ENCODE assay signal across 19 mouse cellular contexts in genomic region chr7:36958255-36958654, GRCm38 (mm10).
A peak's percentile ranks its signal among the peaks of the same experiment; 100 is the strongest.
DNase-seq lines count a peak whose midpoint lies in the region; ATAC-seq and TF ChIP-seq lines count a peak whose summit lies in the region.
"Had no signal": no experiment of that assay in that cellular context is flagged by ENCODE, and none has a peak within 500 bp of the region (broad histone marks: within the 10 kb centered on the region; RNA-seq: fewer than 3 reads in every experiment).

No protein-coding gene starts in this region.

- TF ChIP-seq POLR2A in heart, adult 2 months (IDR thresholded peaks at IDR 0.05; ENCODE audit: insufficient read depth, low read depth, low read length): no peak

- H3K9ac ChIP-seq in heart, adult 2 months (ENCODE audit: low read depth, low read length): no peak overlapping the region
- no peak overlapping the region for H3K9ac ChIP-seq in heart, embryonic 14.5 days (ENCODE audit: low read length)
- H3K9ac ChIP-seq in forebrain, embryonic 12.5 days: no peak overlapping the region
- H3K9ac ChIP-seq: liver, postnatal 0 days; midbrain, embryonic 13.5 days; neural tube, embryonic 13.5 days had no signal

- peak overlapping the region; percentile 31 for H3K4me2 ChIP-seq in heart, embryonic 14.5 days (ENCODE audit: low read length)
- H3K4me2 ChIP-seq in forebrain, embryonic 12.5 days: no peak overlapping the region
- H3K4me2 ChIP-seq: midbrain, embryonic 13.5 days; neural tube, embryonic 13.5 days had no signal

- no peaks in the 10 kb centered on the region for H3K79me2 ChIP-seq in heart, adult 2 months (replicated peaks; ENCODE audit: control insufficient read depth, insufficient read depth, low read length)

- peak overlapping the region; percentile 52; the same call in 1 of the 2 replicates for H3K27ac ChIP-seq in heart, adult 2 months
- H3K27ac ChIP-seq in heart, embryonic 14.5 days (replicated peaks in 1 of 2; ENCODE audit: control insufficient read depth in 1 of 2, insufficient read depth in 1 of 2, low read depth in 2 of 2, low read length in 2 of 2): peak overlapping the region; percentile 81 to 84
- H3K27ac ChIP-seq in forebrain, embryonic 12.5 days: no peak overlapping the region
- H3K27ac ChIP-seq: embryonic facial prominence, embryonic 10.5 days; layer of hippocampus, adult 2 months; midbrain, embryonic 13.5 days; neural tube, embryonic 13.5 days had no signal

- H3K4me1 ChIP-seq in heart, adult 2 months (ENCODE audit: control insufficient read depth, insufficient read depth, low read length): no peaks in the 10 kb centered on the region
- H3K4me1 ChIP-seq in heart, embryonic 14.5 days (ENCODE audit: control insufficient read depth in 2 of 2, insufficient read depth in 2 of 2, low read length in 2 of 2): peaks cover 9 to 14% of the 10 kb centered on the region in 2 experiments
- H3K4me1 ChIP-seq in forebrain, embryonic 12.5 days: no peaks in the 10 kb centered on the region; the same call in 1 of the 2 replicates
- H3K4me1 ChIP-seq: embryonic facial prominence, embryonic 10.5 days; neural tube, embryonic 13.5 days had no signal

- intact Hi-C loops in heart, adult 2 months (cut with DNase I): no loop called here

- H3K27me3 ChIP-seq in heart, adult 2 months (ENCODE audit: control insufficient read depth, insufficient read depth, low read length): no peaks in the 10 kb centered on the region
- H3K27me3 ChIP-seq in heart, embryonic 14.5 days (ENCODE audit: control insufficient read depth, insufficient read depth, low read length): no peaks in the 10 kb centered on the region
- peaks cover 3% of the 10 kb centered on the region; the same call in 1 of the 2 replicates for H3K27me3 ChIP-seq in forebrain, embryonic 12.5 days
- H3K27me3 ChIP-seq: midbrain, embryonic 13.5 days; neural tube, embryonic 13.5 days had no signal

- WGBS in heart, adult 2 months: 46% methylated on average over 8 of the region's 8 CpGs
- WGBS in heart, embryonic 14.5 days: 17% methylated on average over 8 of the region's 8 CpGs
- 84% methylated on average over 8 of the region's 8 CpGs for WGBS in forebrain, embryonic 12.5 days

- peak; percentile 79 for ATAC-seq in heart, embryonic 14.5 days (ENCODE audit: insufficient number of reproducible peaks, insufficient read depth, low FRiP score, low read depth)
- no peak for ATAC-seq in forebrain, embryonic 12.5 days (ENCODE audit: low FRiP score)
- ATAC-seq: liver, postnatal 0 days; midbrain, embryonic 13.5 days had no signal

- TF ChIP-seq CTCF in heart, adult 2 months (IDR thresholded peaks at IDR 0.05): no peak

- no peak overlapping the region for H3K4me3 ChIP-seq in heart, adult 2 months
- no peak overlapping the region for H3K4me3 ChIP-seq in heart, embryonic 14.5 days (ENCODE audit: control insufficient read depth in 1 of 2, insufficient read depth in 1 of 2, low read depth in 1 of 2, low read length in 2 of 2)
- no peak overlapping the region for H3K4me3 ChIP-seq in forebrain, embryonic 12.5 days (replicated peaks)
- H3K4me3 ChIP-seq: embryonic facial prominence, embryonic 10.5 days; layer of hippocampus, adult 2 months; midbrain, embryonic 13.5 days; neural tube, embryonic 13.5 days had no signal

- H3K36me3 ChIP-seq in heart, adult 2 months (ENCODE audit: control insufficient read depth, insufficient read depth, low read length): no peaks in the 10 kb centered on the region
- H3K36me3 ChIP-seq in heart, embryonic 14.5 days (ENCODE audit: control insufficient read depth, insufficient read depth, low read length): no peaks in the 10 kb centered on the region
- no peaks in the 10 kb centered on the region for H3K36me3 ChIP-seq in forebrain, embryonic 12.5 days (replicated peaks)
- H3K36me3 ChIP-seq: embryonic facial prominence, embryonic 10.5 days; midbrain, embryonic 13.5 days; neural tube, embryonic 13.5 days had no signal

- DNase-seq in gastrocnemius, adult 8-10 months (ENCODE audit: low spot score in 2 of 2): peak; percentile 14 to 24
- no peak for DNase-seq in gastrocnemius, postnatal 4 days (ENCODE audit: low spot score in 2 of 2)
- peak in 1 of 2 experiments; percentile 46 for DNase-seq in heart, adult 2 months
- peak; percentile 52 for DNase-seq in heart, postnatal 4 days
- no peak for DNase-seq in B cell, adult 2 months
- DNase-seq: cerebellum, adult 8-10 months; kidney, adult 18-20 months; kidney, postnatal 14 days; left cerebral cortex, postnatal 4 days; liver, postnatal 0 days; lung, postnatal 10 days; thymus, adult 18-20 months; thymus, postnatal 4 days had no signal

- TF ChIP-seq EP300 in heart, adult 2 months (IDR thresholded peaks at IDR 0.05; ENCODE audit: insufficient read depth, low read depth, low read length): no peak

- 0 out of 2 replicates have a peak, but pooled peaks cover 5% of the 10 kb centered on the region for H3K9me3 ChIP-seq in heart, embryonic 14.5 days (ENCODE audit: control insufficient read depth, low read length)
- peaks cover 3% of the 10 kb centered on the region; the same call in 1 of the 2 replicates for H3K9me3 ChIP-seq in forebrain, embryonic 12.5 days
- H3K9me3 ChIP-seq: embryonic facial prominence, embryonic 10.5 days had no signal

Comparison
In these comparisons a context has a peak if more than half of its experiments do, and no peak if none do; other contexts are left out.
1. DNase-seq: peak in gastrocnemius, adult 8-10 months (2 of 2) and heart, postnatal 4 days (single experiment); none in gastrocnemius, postnatal 4 days (0 of 2) and B cell, adult 2 months (0 of 2).